Mouse (Mus musculus) cortical plate, adult 2 months (tissue): ENCODE measurements at regions not wholly inside any gene's neighbourhood (a gene's known extent, or its start where the extent isn't known, plus 50 kb on each side); places are given as distances from the start of the nearest gene placed in this dataset.

Experiments used
- CTCF ChIP-seq: fragments of 200-500 bp; IDR thresholded peaks from 2 replicates; pipeline ENCODE4 v1.5.1; 2011; ENCODE audit warnings: mild to moderate bottlenecking, control low read depth, low read length; ENCODE audit not compliant: insufficient read depth; ENCODE audit errors: extremely low read depth
- POLR2A ChIP-seq: fragments of 200-500 bp; IDR thresholded peaks from 2 replicates; pipeline ENCODE4 v1.6.1; 2011; ENCODE audit warnings: mild to moderate bottlenecking, low read length, control low read depth; ENCODE audit not compliant: insufficient read depth; ENCODE audit errors: extremely low read depth

DNA sequence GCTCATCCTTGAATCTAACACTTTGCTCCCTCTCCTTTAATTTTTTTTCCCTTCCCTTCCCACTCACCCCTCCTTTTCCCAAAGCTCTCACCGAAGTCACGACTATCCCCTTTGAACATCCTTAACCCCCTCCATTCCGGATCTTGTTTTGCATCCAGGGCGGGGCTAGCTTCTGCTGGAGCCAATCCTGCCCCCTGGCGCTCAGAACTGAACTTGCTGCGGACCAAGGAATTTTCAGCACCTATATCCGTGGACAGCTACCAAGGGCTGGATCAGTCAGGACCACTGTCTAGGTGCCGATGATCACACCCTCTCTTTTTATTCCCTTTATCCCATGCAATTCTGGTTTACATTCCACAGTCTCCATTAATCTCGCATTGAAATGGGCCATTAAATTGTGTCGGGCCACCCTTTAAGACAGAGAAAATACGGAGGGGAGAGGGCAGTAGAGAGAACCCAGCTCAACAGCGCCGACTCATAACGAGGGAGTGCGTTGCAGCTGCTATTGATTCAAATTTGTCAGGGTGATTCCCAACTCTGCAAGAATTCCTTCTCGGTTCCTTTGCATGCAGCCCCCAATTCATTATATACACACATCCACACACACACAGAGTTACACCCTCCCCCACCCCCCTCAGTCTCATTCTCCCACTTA is 87.7 kb upstream of the Hsd17b12 start:
- TF ChIP-seq POLR2A = no peak
- peak; percentile 66 for TF ChIP-seq CTCF
